Mouse (Mus musculus) bone marrow, adult 2 months (tissue): ENCODE measurements around the gene Nav2. TPM values are rescaled to one million over a fixed set of nuclear protein-coding genes. Genes with fewer than 3 reads are reported as not detected.

Experiments
- H3K27ac ChIP-seq: fragments of 200-500 bp; 2 replicates; pipeline ENCODE4 v1.5.1; 2012; ENCODE audit warnings: low read depth, mild to moderate bottlenecking, control low read depth, inconsistent platforms, low read length; ENCODE audit not compliant: control insufficient read depth, poor library complexity, insufficient read depth
- H3K4me1 ChIP-seq: fragments of 200-500 bp; 2 replicates; pipeline ENCODE4 v1.6.1; 2011; ENCODE audit warnings: low read length; ENCODE audit not compliant: control insufficient read depth, insufficient read depth
- H3K4me3 ChIP-seq: fragments of 200-500 bp; replicated peaks from 2 replicates; pipeline ENCODE3; 2011; ENCODE audit warnings: mild to moderate bottlenecking, low read depth, low read length, control low read depth; ENCODE audit not compliant: control insufficient read depth
- CTCF ChIP-seq: fragments of 200-500 bp; IDR thresholded peaks from 2 replicates; pipeline ENCODE4 v1.5.1; 2011; ENCODE audit warnings: low read length, control low read depth; ENCODE audit not compliant: control insufficient read depth, insufficient read depth
- POLR2A ChIP-seq: fragments of 200-500 bp; IDR thresholded peaks from 2 replicates; pipeline ENCODE4 v1.6.1; 2011; ENCODE audit warnings: low read depth, mild to moderate bottlenecking, control low read depth, low read length, borderline replicate concordance; ENCODE audit not compliant: control insufficient read depth
- WGBS: fragments of 180-500 bp; shearing (Covaris S2); methylation state at CpG from one replicate; pipeline ENCODE4 v1.1.7; 2018; 5-methylcytosine and 5-hydroxymethylcytosine counted together
- polyA plus RNA-seq: library from polyadenylated mRNA; stranded (reverse); fragments of >200 nt; gene quantifications from 2 replicates; pipeline ENCODE4 v1.2.4, GENCODE M21; 2011; ENCODE audit warnings: low replicate concordance; ENCODE audit not compliant: missing spikeins, insufficient read depth, insufficient read length

The Nav2 gene
- polyA plus RNA-seq, 1 experiment, result 8.5 TPM

- TF ChIP-seq POLR2A (no peak), CTCF (no peak)
- no peak overlapping the region for H3K27ac ChIP-seq
- H3K4me1 ChIP-seq, result no peaks in the 10 kb centered on the region; the same call in 1 of the 2 replicates
- WGBS, result 36% methylated on average over 11 of the region's 11 CpGs
- H3K4me3 ChIP-seq, result no peak overlapping the region
Measured at GRCm38 (mm10) chr7:49283507-49284361, 375.2 kb downstream of the Nav2 start.

- 37% methylated on average over 8 of the region's 8 CpGs for WGBS
- Histone ChIP-seq H3K4me1 (no peaks in the 10 kb centered on the region; the same call in 1 of the 2 replicates), H3K27ac (no peak overlapping the region), H3K4me3 (no peak overlapping the region)
- TF ChIP-seq POLR2A (no peak), CTCF (no peak)
Measured at GRCm38 (mm10) chr7:49288186-49288585, 379.7 kb downstream of the Nav2 start.

- Histone ChIP-seq H3K4me3 (no peak overlapping the region), H3K4me1 (no peaks in the 10 kb centered on the region), H3K27ac (no peak overlapping the region)
- 80% methylated on average over 4 of the region's 4 CpGs for WGBS
- no peak for TF ChIP-seq CTCF
Measured at GRCm38 (mm10) chr7:49290308-49290707, 381.8 kb downstream of the Nav2 start.

- 72% methylated on average over 8 of the region's 8 CpGs for WGBS
- H3K4me3 ChIP-seq, result no peak overlapping the region
- H3K4me1 ChIP-seq, result no peaks in the 10 kb centered on the region; the same call in 1 of the 2 replicates
- H3K27ac ChIP-seq, result no peak overlapping the region
- TF ChIP-seq POLR2A, result no peak
- TF ChIP-seq CTCF, result no peak
Measured at GRCm38 (mm10) chr7:49291208-49291892, 382.8 kb downstream of the Nav2 start.

- Histone ChIP-seq H3K4me3 (no peak overlapping the region), H3K4me1 (peaks cover 2% of the 10 kb centered on the region; the same call in 1 of the 2 replicates), H3K27ac (peak overlapping the region; percentile 71)
- WGBS, result 50% methylated on average over 3 of the region's 3 CpGs
- no peak for TF ChIP-seq POLR2A
- TF ChIP-seq CTCF, result no peak
Measured at GRCm38 (mm10) chr7:49297148-49297547, 388.6 kb downstream of the Nav2 start.

- Histone ChIP-seq H3K27ac (no peak overlapping the region), H3K4me3 (no peak overlapping the region), H3K4me1 (peaks cover 2% of the 10 kb centered on the region; the same call in 1 of the 2 replicates)
- 68% methylated on average over 4 of the region's 4 CpGs for WGBS
- TF ChIP-seq POLR2A, result no peak
- no peak for TF ChIP-seq CTCF
Measured at GRCm38 (mm10) chr7:49298431-49298839, 389.9 kb downstream of the Nav2 start.

GRCm38 (mm10) chr7:49301487-49301886 lies 393.0 kb downstream of the Nav2 start:
- H3K4me3 ChIP-seq, result no peak overlapping the region
- 73% methylated on average over 6 of the region's 6 CpGs for WGBS
- TF ChIP-seq POLR2A, result no peak
- TF ChIP-seq CTCF, result no peak
- H3K4me1 ChIP-seq, result peaks cover 2% of the 10 kb centered on the region; the same call in 1 of the 2 replicates
- H3K27ac ChIP-seq, result no peak overlapping the region

- Histone ChIP-seq H3K27ac (no peak overlapping the region), H3K4me1 (no peaks in the 10 kb centered on the region; the same call in 1 of the 2 replicates), H3K4me3 (no peak overlapping the region)
- 5% methylated on average over 27 of the region's 31 CpGs for WGBS
- no peak for TF ChIP-seq CTCF
- no peak for TF ChIP-seq POLR2A
Measured at GRCm38 (mm10) chr7:49303600-49304411, 395.3 kb downstream of the Nav2 start.

- Histone ChIP-seq H3K27ac (no peak overlapping the region), H3K4me3 (no peak overlapping the region), H3K4me1 (peaks cover 2% of the 10 kb centered on the region; the same call in 1 of the 2 replicates)
- WGBS, result 70% methylated on average over 6 of the region's 6 CpGs
- peak; percentile 20; the same call in 1 of the 2 replicates for TF ChIP-seq CTCF
- TF ChIP-seq POLR2A, result no peak
Measured at GRCm38 (mm10) chr7:49307717-49308116, 399.2 kb downstream of the Nav2 start.
